Mouse (Mus musculus): ENCODE results near the gene Epo. TPM values are rescaled to one million over a fixed set of nuclear protein-coding genes. Genes with fewer than 3 reads are reported as not detected.

Epo gene
- polyA plus RNA-seq, 1 experiment from 2014 or later, result not detected

- no peaks in the 10 kb centered on the region for H3K27me3 ChIP-seq
- CTCF ChIA-PET, result interaction anchor here (3.7 kb wide), 1 partner anchor 11 kb away, joined by 17 read pairs; the partner anchor contains the start of gene Gigyf1
- in situ Hi-C loops (cut with MboI; ENCODE audit: low pct_unique_long_range_greater_than_20kb), result loop anchor here (5.0 kb wide), 3 partner anchors 72 to 232 kb away; partner anchors contain the start of gene Mospd3
- POLR2A ChIA-PET, result interaction anchor here (0.6 to 3.2 kb wide), 5 partner anchors 7 to 71 kb away, joined by 3 to 9 read pairs (median 6); partner anchors contain the start of genes Gigyf1 and Mospd3
- DNase-seq (ENCODE audit: low read depth, low spot score), result no peak
- ATAC-seq, result no peak
- TF ChIP-seq CTCF (IDR thresholded peaks at IDR 0.05), result no peak
These were observed 3.0 kb downstream of the Epo start for GRCm38 (mm10) chr5:137530075-137530474.

GRCm38 (mm10) chr5:137529221-137529995, 3.6 kb downstream of the Epo start:
- in situ Hi-C loops (cut with MboI; ENCODE audit: low pct_unique_long_range_greater_than_20kb), result no loop called here
- CTCF ChIA-PET, result interaction anchor here (3.7 kb wide), 1 partner anchor 10 kb away, joined by 17 read pairs; the partner anchor contains the start of gene Gigyf1
- H3K27me3 ChIP-seq, result no peaks in the 10 kb centered on the region
- DNase-seq (ENCODE audit: low read depth, low spot score) (no peak), ATAC-seq (no peak)
- POLR2A ChIA-PET, result interaction anchor here (0.5 to 2.4 kb wide), 5 partner anchors 8 to 18 kb away, joined by 3 to 9 read pairs (median 5); partner anchors contain the start of gene Gigyf1
- no peak for TF ChIP-seq CTCF (IDR thresholded peaks at IDR 0.05)

- no peaks in the 10 kb centered on the region for H3K27me3 ChIP-seq
- no peak for TF ChIP-seq CTCF (IDR thresholded peaks at IDR 0.05)
- CTCF ChIA-PET, result interaction anchor here (1.1 to 3.7 kb wide), 2 partner anchors 9 to 14 kb away, joined by 3 to 17 read pairs; partner anchors contain the start of gene Gigyf1
- DNase-seq (ENCODE audit: low read depth, low spot score) (no peak), ATAC-seq (no peak)
- in situ Hi-C loops (cut with MboI; ENCODE audit: low pct_unique_long_range_greater_than_20kb), result no loop called here
- POLR2A ChIA-PET, result interaction anchor here (2.4 kb wide), 1 partner anchor 9 kb away, joined by 9 read pairs; the partner anchor contains the start of gene Gigyf1
These were observed 4.6 kb downstream of the Epo start for GRCm38 (mm10) chr5:137528247-137528968.

- no peak for TF ChIP-seq CTCF (IDR thresholded peaks at IDR 0.05)
- ATAC-seq, result no peak
- H3K27me3 ChIP-seq, result no peaks in the 10 kb centered on the region
- in situ Hi-C loops (cut with MboI; ENCODE audit: low pct_unique_long_range_greater_than_20kb), result no loop called here
- ChIA-PET POLR2A (interaction anchor here (1.1 to 1.6 kb wide), 2 partner anchors 9 to 11 kb away, joined by 3 to 4 read pairs; partner anchors contain the start of gene Gigyf1), CTCF (no interaction called here)
- DNase-seq (ENCODE audit: low read depth, low spot score), result no peak
These were observed 5.6 kb downstream of the Epo start for GRCm38 (mm10) chr5:137527413-137527812.

GRCm38 (mm10) chr5:137526192-137526936, 6.7 kb downstream of the Epo start:
- in situ Hi-C loops (cut with MboI; ENCODE audit: low pct_unique_long_range_greater_than_20kb), result no loop called here
- ChIA-PET CTCF (interaction anchor here (0.6 to 1.7 kb wide), 4 partner anchors 10 to 223 kb away, joined by 3 to 5 read pairs (median 4); no protein-coding TSS in a partner anchor), POLR2A (interaction anchor here (1.0 to 1.6 kb wide), 4 partner anchors 9 to 85 kb away, joined by 3 to 4 read pairs (median 4); no protein-coding TSS in a partner anchor)
- no peak for TF ChIP-seq CTCF (IDR thresholded peaks at IDR 0.05)
- no peak for DNase-seq (ENCODE audit: low read depth, low spot score)
- ATAC-seq, result no peak
- H3K27me3 ChIP-seq, result no peaks in the 10 kb centered on the region

- in situ Hi-C loops (cut with MboI; ENCODE audit: low pct_unique_long_range_greater_than_20kb), result no loop called here
- TF ChIP-seq CTCF (IDR thresholded peaks at IDR 0.05), result no peak
- CTCF ChIA-PET, result interaction anchor here (1.3 to 1.7 kb wide), 3 partner anchors 9 to 13 kb away, joined by 3 to 5 read pairs (median 5); no protein-coding TSS in a partner anchor
- no peaks in the 10 kb centered on the region for H3K27me3 ChIP-seq
- no peak for DNase-seq (ENCODE audit: low read depth, low spot score)
- ATAC-seq, result no peak
- POLR2A ChIA-PET, result interaction anchor here (1.0 to 1.1 kb wide), 2 partner anchors 13 to 14 kb away, joined by 3 to 4 read pairs; no protein-coding TSS in a partner anchor
These were observed 7.5 kb downstream of the Epo start for GRCm38 (mm10) chr5:137525511-137525910.

GRCm38 (mm10) chr5:137524671-137525070, 8.4 kb downstream of the Epo start:
- no peaks in the 10 kb centered on the region for H3K27me3 ChIP-seq
- TF ChIP-seq CTCF (IDR thresholded peaks at IDR 0.05), result no peak
- ChIA-PET POLR2A (interaction anchor here (2.4 kb wide), 1 partner anchor 7 kb away, joined by 12 read pairs; no protein-coding TSS in a partner anchor), CTCF (interaction anchor here (3.6 kb wide), 1 partner anchor 12 kb away, joined by 17 read pairs; no protein-coding TSS in a partner anchor)
- in situ Hi-C loops (cut with MboI; ENCODE audit: low pct_unique_long_range_greater_than_20kb), result no loop called here
- ATAC-seq (no peak), DNase-seq (ENCODE audit: low read depth, low spot score) (no peak)

GRCm38 (mm10) chr5:137524251-137524515, 8.9 kb downstream of the Epo start:
- DNase-seq (ENCODE audit: low read depth, low spot score) (no peak), ATAC-seq (no peak)
- H3K27me3 ChIP-seq, result no peaks in the 10 kb centered on the region
- TF ChIP-seq CTCF (IDR thresholded peaks at IDR 0.05), result no peak
- POLR2A ChIA-PET, result interaction anchor here (2.4 kb wide), 1 partner anchor 8 kb away, joined by 12 read pairs; no protein-coding TSS in a partner anchor
- in situ Hi-C loops (cut with MboI; ENCODE audit: low pct_unique_long_range_greater_than_20kb), result no loop called here
- CTCF ChIA-PET, result interaction anchor here (3.6 kb wide), 1 partner anchor 11 kb away, joined by 17 read pairs; no protein-coding TSS in a partner anchor

GRCm38 (mm10) chr5:137523396-137524250, 9.4 kb downstream of the Epo start:
- ChIA-PET POLR2A (interaction anchor here (1.1 to 2.4 kb wide), 2 partner anchors 8 to 12 kb away, joined by 3 to 12 read pairs; no protein-coding TSS in a partner anchor), CTCF (interaction anchor here (0.7 to 3.6 kb wide), 2 partner anchors 11 to 13 kb away, joined by 3 to 17 read pairs; no protein-coding TSS in a partner anchor)
- in situ Hi-C loops (cut with MboI; ENCODE audit: low pct_unique_long_range_greater_than_20kb), result no loop called here
- no peak for DNase-seq (ENCODE audit: low read depth, low spot score)
- TF ChIP-seq CTCF (IDR thresholded peaks at IDR 0.05), result no peak
- ATAC-seq, result no peak
- H3K27me3 ChIP-seq, result no peaks in the 10 kb centered on the region
